In the genomic region with DNA sequence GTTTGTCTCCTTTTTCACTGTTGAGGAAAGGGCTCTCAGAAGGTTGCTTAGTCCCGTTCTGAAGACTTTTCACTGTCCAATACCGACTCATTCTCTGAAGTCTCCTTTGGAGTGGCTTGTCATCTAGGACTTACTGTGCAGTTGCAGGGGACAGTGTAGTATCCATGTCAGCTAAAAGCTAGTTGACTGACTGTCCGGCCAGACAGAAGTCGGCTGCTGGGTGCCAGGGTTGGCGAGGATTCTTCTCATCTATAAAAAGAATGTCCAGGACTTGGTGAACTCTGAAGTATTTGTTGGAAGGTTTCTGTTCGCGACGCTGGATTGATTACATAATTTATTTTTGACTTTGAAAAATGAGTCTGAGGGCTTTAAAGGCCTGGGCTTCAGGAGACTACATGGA, we compare ENCODE assay signal across 15 mouse cellular contexts.
"Had no signal": no experiment of that assay in that cellular context is flagged by ENCODE, and none has a peak within 500 bp of the region (broad histone marks: within the 10 kb centered on the region; RNA-seq: fewer than 3 reads in every experiment).

No protein-coding gene starts in this region.

- H3K27me3 ChIP-seq: limb, embryonic 12.5 days; liver, embryonic 13.5 days; midbrain, embryonic 12.5 days; neural tube, embryonic 13.5 days had no signal

- H3K36me3 ChIP-seq: limb, embryonic 12.5 days; liver, embryonic 13.5 days; midbrain, embryonic 12.5 days; neural tube, embryonic 13.5 days had no signal

- H3K4me1 ChIP-seq: limb, embryonic 12.5 days; liver, embryonic 13.5 days; midbrain, embryonic 12.5 days; neural tube, embryonic 13.5 days had no signal

- H3K4me3 ChIP-seq: layer of hippocampus, adult 2 months; limb, embryonic 12.5 days; liver, embryonic 13.5 days; midbrain, embryonic 12.5 days; neural tube, embryonic 13.5 days had no signal

- H3K9ac ChIP-seq: limb, embryonic 12.5 days; liver, embryonic 13.5 days; liver, postnatal 0 days; midbrain, embryonic 12.5 days; neural tube, embryonic 13.5 days had no signal

- H3K27ac ChIP-seq: layer of hippocampus, adult 2 months; limb, embryonic 12.5 days; liver, embryonic 13.5 days; midbrain, embryonic 12.5 days; neural tube, embryonic 13.5 days; stomach, postnatal 0 days had no signal

- DNase-seq: kidney, adult 9 months; kidney, postnatal 10 days; kidney, postnatal 4 days; liver; liver, embryonic 13.5 days; liver, postnatal 0 days; retina, postnatal 1 day; thymus, postnatal 4 days had no signal

- ATAC-seq: intestine, embryonic 16.5 days; liver, postnatal 0 days; midbrain, embryonic 16.5 days had no signal

- H3K9me3 ChIP-seq: limb, embryonic 12.5 days; liver, embryonic 13.5 days; midbrain, embryonic 12.5 days; neural tube, embryonic 13.5 days had no signal

- H3K4me2 ChIP-seq: limb, embryonic 12.5 days; liver, embryonic 13.5 days; midbrain, embryonic 12.5 days; neural tube, embryonic 13.5 days had no signal
